Mouse (Mus musculus): ENCODE measurements around the gene Ak6.

Gene Ak6

DNA sequence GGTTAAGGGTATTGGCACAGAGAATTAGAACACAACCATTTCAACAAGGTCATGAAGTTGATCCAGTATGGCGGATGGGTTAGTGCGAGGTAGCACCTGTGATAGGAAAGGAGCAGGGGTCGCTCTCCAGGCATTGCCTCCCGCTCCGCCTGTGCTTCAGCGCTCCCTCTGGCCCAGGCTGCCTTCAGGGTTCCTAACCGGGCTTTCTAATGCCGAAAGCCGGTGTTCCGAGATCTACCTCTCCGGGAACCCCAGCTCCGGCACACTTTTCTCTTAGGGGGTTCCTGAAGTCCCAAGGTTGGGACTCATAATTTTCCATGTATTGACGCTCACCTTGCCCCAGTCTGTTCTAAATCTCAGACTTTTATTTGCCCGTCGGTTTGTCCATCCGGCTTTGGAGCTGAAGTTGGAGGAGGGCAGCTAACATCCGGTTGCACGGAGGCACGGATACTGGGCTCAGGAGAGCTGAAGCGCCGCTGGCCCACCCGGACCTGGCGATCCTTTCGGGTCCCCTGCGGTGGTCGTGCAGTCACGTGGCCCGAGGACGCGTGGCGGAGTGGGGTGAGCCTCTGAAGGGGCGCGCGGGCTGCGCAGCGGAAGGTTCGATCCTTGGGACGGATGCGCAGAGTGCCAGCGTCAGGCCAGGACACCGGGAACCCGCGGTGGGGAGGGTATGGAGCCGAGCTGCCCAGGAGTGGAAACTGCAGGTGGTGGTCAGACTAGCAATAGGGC lies 18.7 kb downstream of the Ak6 start, which contains the start of gene Ccdc125:
TSS of gene Ccdc125 (plus strand) at position 427 of the 732 bp plus-strand sequence.
- DNase-seq = no peak

DNA sequence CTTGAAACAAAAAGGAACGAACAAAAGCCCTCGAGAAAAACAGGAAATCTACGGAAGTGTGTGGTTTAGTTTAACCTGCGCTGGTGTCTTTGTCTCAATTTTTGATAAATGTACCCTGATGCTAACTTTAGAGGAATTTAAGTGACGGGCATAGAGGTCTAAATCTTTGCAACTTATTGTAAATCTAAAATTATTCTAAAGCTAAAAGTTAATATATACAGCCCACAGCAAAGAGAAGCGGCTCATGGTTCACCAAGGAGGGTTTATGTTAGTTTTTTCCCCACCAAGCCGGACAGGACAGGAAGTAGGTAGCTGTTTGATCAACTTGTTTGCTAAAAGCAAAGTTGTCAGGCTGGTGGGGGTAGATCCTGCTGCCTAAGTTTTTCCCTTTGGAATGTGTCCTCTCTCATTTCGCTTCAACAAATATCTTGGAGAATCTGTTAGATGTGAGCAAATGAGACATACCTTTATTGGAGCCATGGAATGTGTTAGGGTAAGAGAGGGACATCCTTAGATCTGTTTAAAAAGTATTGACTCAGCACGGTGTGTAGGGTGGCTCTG lies 19.5 kb downstream of the Ak6 start:
- no peak for DNase-seq

DNA sequence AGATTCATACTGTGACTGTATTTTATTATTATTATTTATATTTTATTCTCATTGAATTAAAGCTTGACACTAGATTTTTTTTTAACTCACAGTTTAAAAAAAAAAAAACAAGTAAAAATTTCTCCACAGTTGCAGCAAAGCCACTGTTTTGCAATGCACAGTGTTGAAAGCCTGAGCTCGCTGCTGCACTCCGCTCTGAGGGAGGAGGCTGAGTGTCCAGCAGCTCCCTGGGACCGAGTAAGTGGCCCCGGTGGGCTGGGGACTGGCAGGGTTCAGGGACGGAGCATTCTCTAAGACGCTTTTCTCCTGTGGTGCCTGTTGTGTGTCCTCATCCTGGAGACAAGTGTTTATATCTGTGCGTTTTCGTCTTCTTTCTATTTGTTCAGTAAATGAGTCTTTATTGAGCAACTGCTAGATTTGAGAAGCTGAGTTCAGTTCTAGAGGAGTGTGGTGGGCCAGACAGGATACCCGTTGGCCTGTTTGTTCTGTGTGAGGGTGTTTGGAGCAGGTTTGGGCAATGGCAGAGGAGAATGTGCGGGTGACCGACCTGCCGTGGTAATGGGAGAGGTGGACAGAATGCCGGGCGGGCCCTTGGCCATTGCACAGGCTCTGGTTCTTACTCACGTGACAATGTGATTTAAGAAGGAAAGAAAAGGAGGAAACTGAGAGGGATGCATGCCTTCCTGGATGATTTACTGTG lies 25.3 kb downstream of the Ak6 start:
- no peak for DNase-seq

DNA sequence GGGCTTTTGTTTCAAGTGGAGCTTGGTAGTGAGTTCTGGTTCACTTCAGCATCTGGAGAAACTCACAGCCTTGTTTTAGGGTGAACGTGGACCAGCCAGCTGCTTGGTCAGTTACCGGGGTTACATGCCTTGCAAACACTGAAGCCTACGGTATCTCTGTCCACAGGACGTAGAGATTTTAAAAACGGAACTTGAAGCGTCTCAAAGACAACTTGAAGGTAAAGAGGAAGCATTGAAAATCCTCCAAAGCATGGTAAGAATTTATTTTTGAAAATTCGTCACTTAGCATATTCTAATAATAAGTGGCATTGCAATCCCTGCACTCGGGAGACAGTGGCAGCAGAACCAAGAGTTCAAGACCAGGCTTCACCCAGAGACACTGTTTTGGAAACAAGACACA lies 30.8 kb downstream of the Ak6 start:
- DNase-seq = no peak

DNA sequence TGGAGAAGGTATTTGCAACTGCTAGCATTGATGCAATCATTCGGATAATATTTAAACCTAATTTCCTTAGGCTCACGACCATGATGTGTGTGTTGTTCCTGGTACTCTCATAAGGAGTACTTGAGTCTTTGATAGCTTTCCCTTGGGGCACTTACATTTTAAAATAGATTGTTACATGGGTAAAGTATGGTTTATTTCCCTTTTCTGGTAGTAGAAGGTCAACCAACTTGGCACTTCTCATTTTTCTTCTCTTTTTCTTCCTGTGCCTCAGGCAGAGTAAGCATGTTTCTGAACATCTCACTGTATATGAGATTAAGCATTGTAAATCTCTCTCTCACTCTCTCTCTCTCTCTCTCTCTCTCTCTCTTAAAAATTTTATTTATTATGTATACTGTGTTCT lies 32.1 kb downstream of the Ak6 start:
- no peak for DNase-seq

DNA sequence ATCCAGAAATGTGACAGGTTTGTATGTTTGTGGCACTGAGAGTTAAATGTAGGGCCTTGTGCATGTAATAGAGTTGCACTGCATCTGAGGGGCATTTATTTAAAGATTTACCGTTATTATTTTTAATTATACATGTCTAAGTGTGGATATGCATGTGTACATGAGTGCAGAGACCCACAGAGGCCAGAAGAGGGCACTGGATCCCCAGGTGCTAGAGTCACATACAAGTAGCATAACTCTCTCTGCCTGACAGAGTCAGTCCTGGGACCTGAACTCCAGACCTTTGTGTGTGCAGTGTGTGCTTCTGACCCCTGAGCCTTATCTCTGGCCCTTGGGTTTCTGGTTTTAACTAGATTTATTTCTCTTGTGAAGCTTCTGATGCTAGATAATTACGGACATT lies 33.6 kb downstream of the Ak6 start:
- DNase-seq = no peak

DNA sequence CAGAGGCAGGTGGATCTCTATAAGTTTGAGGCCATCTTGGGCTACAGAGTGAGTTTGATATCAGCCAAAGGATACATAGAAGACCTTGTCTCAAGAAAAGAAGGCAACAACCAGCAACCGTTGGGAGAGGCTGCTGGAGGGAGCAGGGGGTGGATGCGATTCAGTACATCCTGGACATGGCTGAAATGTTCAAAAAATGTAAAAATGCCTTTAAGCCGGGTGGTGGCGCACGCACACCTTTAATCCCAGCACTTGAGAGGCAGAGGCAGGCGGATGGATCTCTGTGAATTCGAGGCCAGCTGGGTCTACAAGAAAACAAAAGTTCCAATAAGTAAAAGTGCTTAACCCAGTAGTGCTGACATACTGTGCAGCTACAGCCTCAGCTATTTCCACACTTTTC lies 36.7 kb downstream of the Ak6 start:
- DNase-seq = no peak

DNA sequence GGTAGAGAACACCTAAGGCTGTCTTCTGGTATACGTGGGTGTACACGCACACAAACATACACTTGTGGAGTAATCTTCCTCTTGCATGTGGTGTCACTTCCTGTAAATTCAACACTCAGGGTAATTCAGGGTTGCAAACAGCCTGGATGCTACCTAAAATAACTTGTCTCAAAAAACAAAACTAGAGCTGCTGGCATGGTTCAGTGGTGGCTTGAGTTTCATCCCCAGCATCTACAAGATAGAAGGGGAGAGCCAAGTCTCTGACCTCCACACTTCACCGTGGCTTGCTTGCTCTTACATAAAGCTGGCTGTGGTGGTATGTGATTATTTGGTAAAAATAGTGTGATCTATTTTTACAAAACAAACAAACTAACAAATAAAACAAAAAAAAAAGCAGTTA lies 46.8 kb downstream of the Ak6 start:
- no peak for DNase-seq

DNA sequence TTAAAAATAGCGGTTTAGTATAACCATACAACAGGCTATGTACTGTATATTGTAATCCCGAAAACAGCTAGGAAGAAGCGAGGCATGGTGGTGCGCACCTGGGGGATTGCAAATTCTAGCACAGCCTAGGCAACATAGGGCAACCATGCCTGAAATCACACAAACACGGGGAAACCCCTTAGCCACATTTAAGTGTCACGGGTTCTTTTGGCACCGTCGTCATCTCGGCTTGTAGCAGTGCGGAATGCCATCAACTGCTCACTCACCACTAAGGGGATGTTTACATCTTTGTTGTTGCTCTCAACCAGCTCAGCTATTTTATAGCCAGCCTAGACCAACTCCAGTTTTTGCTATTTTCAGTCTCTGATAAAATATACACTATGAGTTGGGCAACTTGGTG lies 48.1 kb downstream of the Ak6 start:
- no peak for DNase-seq

DNA sequence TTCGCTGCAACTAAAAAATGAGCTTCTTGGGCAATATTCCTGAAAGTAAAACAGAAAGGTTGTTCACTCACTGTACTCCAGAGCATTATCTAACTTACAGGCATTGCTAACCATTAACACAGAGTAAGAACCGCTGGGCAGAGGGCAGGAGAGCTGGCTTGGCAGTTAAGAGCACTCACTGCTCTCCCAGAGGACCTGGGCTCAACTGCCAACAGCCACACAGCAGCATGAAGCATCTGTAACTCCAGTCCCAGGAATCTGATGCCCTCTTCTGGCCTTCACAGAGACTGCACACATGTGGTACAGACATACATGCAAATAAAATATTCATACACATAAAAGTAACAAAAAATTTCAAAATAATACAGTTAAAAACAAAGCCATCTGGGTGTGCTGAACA lies 52.7 kb downstream of the Ak6 start:
- no peak for DNase-seq

DNA sequence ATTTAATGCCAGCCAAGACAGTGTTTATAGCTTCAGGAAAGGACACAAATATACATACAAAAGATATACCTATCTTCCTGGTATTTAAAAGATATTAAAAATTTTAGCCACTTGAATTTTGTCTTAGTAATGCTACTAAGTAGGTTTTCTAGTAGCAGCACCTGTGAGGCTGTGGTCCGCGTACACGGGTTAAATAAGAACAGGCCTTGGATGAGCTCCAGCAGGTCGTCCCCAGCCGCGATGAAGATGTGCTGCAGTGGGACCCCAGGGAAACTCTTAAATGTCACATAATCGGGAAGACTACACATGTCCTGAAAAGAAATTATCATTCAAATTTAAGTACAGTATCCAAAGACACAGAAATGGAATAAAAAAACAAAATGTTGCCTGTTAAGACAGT lies 55.4 kb downstream of the Ak6 start:
- DNase-seq = no peak

DNA sequence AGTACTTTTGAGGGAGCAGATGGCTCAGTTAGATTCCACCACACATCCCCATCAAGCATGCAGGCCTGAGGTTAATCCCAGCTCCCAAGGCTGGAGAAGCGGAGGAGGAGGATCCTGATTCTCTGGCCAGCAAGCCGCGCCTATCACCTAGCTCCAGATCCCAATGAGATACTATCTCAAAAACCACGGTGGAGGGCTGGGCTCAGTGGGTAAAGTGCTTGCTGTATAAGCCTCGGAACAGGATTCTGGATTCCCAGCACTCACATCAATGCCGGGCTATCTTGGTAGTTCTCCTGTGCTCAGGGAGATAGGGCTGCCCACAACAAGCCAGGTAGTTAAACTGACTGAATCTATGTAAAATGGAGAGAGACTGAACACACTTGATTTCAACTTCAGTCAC lies 64.7 kb downstream of the Ak6 start:
- DNase-seq = no peak

Measured in right cerebral cortex, postnatal 14 days (tissue).